Mouse (Mus musculus): ENCODE measurements around the gene Ccdc12. TPM values are rescaled to one million over a fixed set of nuclear protein-coding genes. Genes with fewer than 3 reads are reported as not detected.

The Ccdc12 gene
- total RNA-seq, 2 experiments from 2014 or later = 32.8 to 67.1 TPM

DNA sequence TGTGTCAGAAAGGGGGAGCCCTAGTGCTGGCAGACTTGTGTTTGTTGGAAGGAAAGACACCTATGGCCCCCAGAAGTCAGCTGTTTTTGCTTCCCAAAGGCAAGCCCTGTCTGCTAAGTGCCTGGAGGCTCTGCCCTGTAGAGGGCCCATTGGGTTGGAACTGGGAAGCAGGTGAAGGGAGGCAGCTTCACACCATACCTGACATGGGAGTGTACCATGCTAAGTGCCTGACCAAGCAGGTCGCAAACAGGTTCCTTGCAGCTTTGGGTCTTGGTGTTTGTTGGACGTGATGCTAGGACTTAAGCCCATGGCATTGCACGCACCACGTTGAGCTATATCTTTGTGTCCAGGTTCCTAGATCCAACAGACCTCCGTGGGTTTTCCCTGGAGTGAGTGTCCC lies 40.1 kb downstream of the Ccdc12 start:
- no peak for ATAC-seq (replicated peaks; ENCODE audit: low FRiP score, poor library complexity, severe bottlenecking)

DNA sequence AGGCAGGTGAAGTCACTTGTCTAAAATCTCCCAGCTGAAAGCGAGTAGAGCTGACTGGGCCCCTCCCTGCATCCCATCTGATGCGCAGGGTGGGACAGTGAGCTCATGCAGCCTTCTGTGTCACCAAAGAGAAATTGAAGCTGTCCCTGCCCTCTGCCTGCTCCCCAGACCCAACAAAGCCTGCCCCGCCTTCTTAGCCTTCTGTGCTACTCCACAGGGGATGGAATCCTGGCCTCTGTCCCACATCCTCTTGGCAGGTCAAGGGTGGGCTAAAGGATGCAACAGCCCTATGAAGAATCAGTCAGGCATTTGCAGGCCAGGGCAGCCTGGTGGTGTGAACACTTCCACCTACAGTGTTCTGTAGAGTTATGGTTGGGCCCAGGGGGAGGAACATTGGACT lies 41.2 kb downstream of the Ccdc12 start:
- ATAC-seq (replicated peaks; ENCODE audit: low FRiP score, poor library complexity, severe bottlenecking) = no peak

GRCm38 (mm10) chr9:110699574-110699973 lies 43.3 kb downstream of the Ccdc12 start:
- peak; percentile 89 for ATAC-seq (replicated peaks; ENCODE audit: low FRiP score, poor library complexity, severe bottlenecking)

GRCm38 (mm10) chr9:110701114-110702032 lies 45.1 kb downstream of the Ccdc12 start:
- ATAC-seq (replicated peaks; ENCODE audit: low FRiP score, poor library complexity, severe bottlenecking) = no peak

DNA sequence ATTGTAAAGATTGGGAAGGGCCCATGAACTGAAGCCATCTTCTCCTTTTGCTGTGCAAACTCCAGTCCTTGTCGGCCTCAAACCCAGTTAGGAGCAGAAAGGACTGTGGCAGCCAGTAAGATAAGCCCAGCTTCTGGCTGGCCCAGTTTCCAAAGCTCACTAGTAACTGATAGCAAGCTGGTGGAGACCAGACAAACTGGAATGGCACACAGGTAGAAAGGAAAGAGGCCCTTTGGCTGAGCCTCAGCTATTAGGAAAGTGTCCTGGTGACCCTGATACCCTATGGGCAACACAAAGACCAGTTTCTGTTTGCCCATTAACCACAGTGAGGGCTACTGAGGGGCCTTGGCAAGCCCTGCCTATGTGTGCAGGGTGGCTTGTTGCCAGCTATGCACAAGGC lies 46.5 kb downstream of the Ccdc12 start:
- ATAC-seq (replicated peaks; ENCODE audit: low FRiP score, poor library complexity, severe bottlenecking) = no peak

DNA sequence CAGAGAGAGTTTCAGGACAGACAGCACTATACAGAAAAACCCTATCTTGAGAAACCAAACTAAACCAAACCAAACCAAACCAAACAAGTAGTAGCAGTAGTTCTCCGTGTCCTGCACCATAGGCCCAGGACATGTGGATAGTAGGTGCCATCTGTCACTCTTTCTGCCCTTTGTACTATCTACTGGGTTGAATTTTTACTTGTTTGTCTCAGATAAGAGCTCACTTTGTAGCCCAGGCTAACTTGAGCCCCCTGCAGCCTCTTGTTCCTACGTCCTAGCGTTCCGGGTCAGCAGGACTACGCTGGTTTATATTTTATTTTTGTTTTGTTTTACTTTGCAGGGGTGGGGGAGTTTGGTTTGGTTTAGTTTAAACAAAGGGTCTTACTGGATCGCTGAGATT lies 47.6 kb downstream of the Ccdc12 start:
- ATAC-seq (replicated peaks; ENCODE audit: low FRiP score, poor library complexity, severe bottlenecking) = no peak

DNA sequence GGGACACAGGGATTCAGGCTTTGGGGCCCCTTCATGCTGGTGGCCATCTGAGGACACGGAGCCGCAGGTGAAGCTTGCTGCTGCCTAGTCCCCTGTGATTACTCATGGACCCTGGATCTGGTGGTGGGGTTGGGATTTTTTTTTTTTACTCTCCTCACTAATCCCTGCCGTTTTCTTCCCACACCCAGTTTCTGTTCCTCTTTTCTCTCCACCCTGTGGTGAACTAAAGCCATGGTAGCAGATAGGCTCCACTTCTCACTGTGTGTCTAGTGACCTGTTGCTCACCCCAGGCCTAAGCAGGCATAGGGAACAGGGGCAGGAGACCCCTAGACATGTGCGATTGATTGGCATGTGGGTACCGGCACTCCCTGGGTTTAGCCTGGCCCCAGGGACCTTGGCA lies 50.5 kb downstream of the Ccdc12 start:
- ATAC-seq (replicated peaks; ENCODE audit: low FRiP score, poor library complexity, severe bottlenecking) = no peak

DNA sequence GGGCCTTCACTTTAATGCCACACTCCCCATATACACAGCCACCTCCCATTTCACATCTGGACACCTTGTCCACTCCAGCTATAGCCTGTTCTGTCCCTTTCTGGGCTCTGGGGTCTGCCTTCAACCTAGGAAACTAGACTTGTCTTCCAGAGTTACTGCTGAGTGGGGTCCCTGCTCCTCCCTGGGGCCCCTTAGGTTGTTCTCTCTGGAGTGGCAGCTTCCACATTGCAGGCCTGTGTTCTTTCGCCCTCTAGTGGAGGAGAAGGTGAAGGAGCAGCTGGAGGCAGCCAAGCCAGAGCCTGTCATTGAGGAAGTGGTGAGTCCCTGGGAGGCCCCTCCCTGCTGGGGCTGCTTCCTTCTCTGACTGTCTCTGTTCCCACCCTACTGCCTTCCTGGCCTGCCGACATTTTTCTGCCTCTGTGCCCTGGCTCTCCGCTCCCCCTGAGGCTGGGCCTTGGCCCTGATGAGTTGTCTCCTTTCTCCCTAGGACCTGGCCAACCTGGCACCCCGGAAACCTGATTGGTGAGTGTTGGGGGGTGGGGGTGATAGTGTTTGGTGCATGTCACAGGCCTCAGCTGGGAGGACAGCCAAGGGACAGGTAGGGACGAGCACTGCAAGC lies 53.4 kb downstream of the Ccdc12 start:
- ATAC-seq (replicated peaks; ENCODE audit: low FRiP score, poor library complexity, severe bottlenecking) = peak; percentile 84

DNA sequence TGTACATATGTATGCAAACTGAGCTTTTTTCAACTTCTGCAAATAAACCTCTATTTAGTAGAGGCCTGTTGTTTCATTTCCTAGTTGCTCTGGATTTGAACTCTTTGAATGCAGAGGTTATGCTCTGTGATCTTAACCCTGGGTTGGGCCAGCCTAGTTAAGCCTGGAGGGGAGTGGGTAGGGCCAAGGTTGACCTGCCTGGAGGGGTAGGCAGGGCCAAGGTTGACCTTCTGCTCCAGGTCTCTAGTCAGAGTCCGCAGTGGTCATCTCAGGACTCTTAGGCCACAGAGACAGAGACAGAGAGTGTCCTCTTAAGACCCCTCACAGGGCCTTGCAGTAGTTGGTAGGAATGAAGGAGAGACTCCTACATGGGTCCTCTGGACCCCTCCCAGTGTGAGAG lies 55.2 kb downstream of the Ccdc12 start:
- ATAC-seq (replicated peaks; ENCODE audit: low FRiP score, poor library complexity, severe bottlenecking) = no peak

- ATAC-seq (replicated peaks; ENCODE audit: low FRiP score, poor library complexity, severe bottlenecking) = no peak
Observed at GRCm38 (mm10) chr9:110711996-110712395, 55.7 kb downstream of the Ccdc12 start.

DNA sequence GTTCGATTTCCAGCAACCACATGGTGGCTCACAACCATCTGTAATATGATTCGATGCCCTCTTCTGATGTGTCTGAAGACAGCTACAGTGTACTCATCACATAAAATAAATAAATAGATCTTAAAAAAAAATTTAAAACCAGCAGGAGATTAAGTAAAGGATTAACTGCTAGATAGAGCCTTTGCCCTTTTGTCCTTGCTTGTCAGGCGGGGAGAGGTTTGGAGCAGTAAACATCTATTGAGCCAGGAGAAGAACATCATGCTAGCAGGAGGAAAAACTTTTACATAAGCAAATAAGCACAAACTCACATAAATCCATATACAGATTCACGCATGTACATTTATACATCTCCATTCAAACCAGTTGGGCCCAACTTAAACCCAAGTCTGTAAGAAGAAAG lies 56.2 kb downstream of the Ccdc12 start:
- no peak for ATAC-seq (replicated peaks; ENCODE audit: low FRiP score, poor library complexity, severe bottlenecking)

DNA sequence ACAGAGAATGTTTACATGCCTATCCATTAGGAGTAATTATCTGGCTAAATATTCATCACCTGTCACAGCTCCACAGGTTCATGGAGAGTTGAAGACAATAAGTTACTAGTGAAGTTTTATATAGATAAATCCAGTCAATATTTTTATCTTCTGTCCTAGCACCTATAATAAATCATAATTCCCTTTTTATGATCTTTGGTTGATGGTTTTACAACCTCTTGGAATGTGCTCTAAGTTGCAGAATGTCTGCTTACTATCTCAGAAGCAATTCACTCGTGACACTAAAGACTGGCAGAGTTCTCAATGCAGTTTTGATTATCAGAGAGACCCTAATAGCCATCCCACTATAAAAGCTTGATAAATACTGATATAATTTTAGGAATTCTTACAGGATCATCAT lies 57.1 kb downstream of the Ccdc12 start:
- ATAC-seq (replicated peaks; ENCODE audit: low FRiP score, poor library complexity, severe bottlenecking) = no peak

GRCm38 (mm10) chr9:110715426-110715825 lies 59.1 kb downstream of the Ccdc12 start:
- ATAC-seq (replicated peaks; ENCODE audit: low FRiP score, poor library complexity, severe bottlenecking) = no peak

GRCm38 (mm10) chr9:110716775-110717174 lies 60.5 kb downstream of the Ccdc12 start:
- peak; percentile 53; the same call in 1 of the 2 replicates for ATAC-seq (replicated peaks; ENCODE audit: low FRiP score, poor library complexity, severe bottlenecking)

GRCm38 (mm10) chr9:110718071-110718470 lies 61.8 kb downstream of the Ccdc12 start:
- no peak for ATAC-seq (replicated peaks; ENCODE audit: low FRiP score, poor library complexity, severe bottlenecking)

DNA sequence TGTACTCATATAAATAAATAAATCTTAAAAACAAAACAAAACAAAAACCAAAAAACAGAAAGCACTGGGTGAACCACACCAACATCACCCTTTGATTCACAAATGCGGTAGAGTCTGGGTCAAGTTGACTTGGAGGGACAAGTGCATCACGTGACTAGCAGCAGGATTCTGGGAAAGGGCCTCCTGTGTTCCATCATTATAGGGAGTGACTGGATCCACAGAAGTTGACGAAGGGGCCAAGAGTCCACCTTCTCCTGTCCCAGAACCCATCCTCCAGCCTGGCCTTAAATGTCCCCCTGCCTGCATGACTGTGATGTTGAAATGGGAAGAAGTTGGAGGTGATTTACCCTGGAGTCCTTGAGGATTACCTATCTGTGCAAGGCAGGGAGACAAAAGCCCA lies 62.5 kb downstream of the Ccdc12 start:
- ATAC-seq (replicated peaks; ENCODE audit: low FRiP score, poor library complexity, severe bottlenecking) = no peak

DNA sequence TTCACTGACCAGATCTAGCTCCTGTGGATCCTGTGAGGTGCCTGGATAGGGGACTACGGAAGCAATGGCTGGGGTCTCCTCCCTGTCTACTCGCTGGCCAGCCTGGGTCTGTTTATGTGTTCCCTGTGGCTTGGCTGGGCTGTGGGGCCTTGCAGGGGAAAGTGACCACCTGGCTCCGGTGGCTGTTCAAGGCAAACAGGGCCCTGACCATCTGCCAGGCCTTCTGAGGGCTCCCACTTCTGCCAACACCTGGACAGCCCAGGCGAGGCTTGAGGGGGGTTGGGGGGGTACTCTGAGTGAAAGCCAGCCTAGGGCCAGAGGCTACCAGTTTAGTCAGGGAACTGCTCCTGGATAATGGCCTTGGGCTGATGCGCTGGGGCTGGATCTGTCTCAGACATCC lies 63.7 kb downstream of the Ccdc12 start:
- no peak for ATAC-seq (replicated peaks; ENCODE audit: low FRiP score, poor library complexity, severe bottlenecking)

DNA sequence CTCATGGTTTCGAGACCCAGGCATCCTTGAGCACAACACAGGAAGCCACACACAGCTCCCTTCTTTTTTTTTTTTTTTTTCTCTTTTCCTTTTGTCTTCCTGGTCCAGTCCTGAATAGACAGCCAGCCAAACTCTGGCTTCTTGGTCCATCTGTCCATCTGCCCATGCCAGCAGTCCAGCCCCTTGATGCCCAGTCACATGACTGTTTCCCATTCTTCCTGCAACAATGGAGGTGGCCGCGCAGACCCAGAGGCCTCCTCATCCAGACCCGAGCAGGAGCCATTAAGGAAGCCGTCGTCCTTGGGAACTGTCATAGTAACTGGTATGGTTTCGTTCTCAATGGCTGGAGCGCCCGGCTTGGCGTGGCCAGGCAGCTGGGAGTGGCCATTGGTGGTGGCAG lies 65.8 kb downstream of the Ccdc12 start:
- no peak for ATAC-seq (replicated peaks; ENCODE audit: low FRiP score, poor library complexity, severe bottlenecking)

DNA sequence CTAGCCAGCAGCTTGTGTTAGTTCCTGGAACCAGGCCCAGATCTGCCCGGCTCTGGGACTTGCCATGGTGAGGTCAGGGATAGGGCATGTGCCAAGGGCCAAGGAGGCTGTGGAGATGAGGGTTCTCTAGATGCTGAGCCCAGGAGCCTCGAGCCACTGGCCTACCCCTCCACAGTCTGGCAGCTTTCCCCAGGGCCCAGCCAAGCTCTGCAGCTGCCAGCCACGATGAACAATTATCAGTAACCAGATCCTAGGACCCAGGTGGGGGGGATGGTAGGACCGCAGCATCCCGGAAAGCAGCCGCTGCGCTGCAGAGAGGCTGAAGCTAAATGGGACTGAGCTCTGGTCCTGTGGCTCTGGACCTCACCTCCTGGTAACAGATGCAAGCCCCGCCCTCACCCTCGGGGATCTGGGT lies 69.4 kb downstream of the Ccdc12 start:
- no peak for ATAC-seq (replicated peaks; ENCODE audit: low FRiP score, poor library complexity, severe bottlenecking)

DNA sequence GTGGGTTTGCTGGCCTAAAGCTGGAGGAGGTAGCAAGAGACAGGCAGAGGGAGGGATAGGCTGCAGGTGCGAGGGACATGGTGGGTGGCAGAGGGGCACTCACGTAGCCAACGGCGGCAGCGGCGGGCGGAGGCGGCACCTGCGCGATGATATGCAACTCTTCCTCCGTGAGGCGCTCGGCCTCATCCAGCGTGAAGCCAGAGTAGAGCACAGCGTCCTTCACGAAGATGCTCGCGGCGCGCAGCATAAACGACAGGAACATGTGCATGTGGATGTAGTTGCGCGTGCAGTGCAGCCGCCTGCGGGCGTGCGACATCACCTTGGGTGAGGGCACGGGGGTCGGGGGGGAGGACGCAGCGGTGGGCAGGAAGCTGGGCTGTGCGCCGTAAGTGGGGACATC lies 70.6 kb downstream of the Ccdc12 start:
- no peak for ATAC-seq (replicated peaks; ENCODE audit: low FRiP score, poor library complexity, severe bottlenecking)

- no peak for ATAC-seq (replicated peaks; ENCODE audit: low FRiP score, poor library complexity, severe bottlenecking)
Observed at GRCm38 (mm10) chr9:110729841-110730240, 73.5 kb downstream of the Ccdc12 start.

Data from erythroid progenitor cell, adult 5-6 weeks (primary cell).